Mouse (Mus musculus) kidney, adult 2 months (tissue): ENCODE results near the gene Adssl1.

Experiments
- CTCF ChIP-seq: fragments of 200-500 bp; conservative IDR thresholded peaks from 2 replicates; pipeline ENCODE4 v1.5.1; 2011; ENCODE audit warnings: low read depth, mild to moderate bottlenecking, control low read depth, low read length, moderate library complexity, mixed read lengths; ENCODE audit not compliant: insufficient read depth, insufficient read length
- POLR2A ChIP-seq: fragments of 200-500 bp; IDR thresholded peaks from one replicate; pipeline ENCODE4 v1.6.1; 2011; ENCODE audit warnings: low read depth, low read length, control low read depth

DNA sequence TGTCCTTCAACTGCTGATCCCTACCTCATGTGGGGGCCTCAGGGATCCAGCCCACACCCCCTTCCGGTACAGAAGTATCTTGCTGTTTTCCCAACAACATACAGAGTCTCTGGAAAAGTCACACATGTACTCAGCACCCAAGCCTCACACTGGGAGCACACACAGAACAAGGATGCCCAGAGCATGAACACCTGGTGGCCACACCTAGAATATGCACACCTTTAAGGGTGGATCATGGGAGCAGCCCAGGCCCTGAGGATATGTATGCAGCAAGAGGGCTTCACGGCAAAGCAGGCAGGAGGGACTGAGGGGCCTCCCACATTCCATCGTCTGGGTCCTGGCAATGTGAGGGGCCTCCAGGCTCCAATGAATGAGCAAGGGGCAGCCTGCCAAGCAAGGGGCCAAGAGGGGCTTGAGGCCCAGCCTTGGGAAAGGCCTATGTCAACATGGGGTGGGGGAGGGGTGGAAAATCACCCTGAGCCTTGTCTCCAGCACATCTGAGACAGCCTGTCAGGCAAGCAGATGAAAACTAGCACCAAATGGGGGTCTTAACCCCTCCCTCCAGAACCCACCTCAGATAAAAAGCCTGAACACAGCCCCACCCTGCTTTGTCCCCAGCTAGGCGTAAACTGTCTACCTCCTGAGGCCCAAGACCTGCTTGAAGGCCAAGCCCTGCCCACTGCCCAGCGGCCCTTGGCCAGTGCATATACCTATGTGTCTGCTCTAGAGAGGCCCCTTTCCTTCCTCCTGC lies 40.9 kb downstream of the Adssl1 start:
- TF ChIP-seq POLR2A: no peak
- no peak for TF ChIP-seq CTCF
